Mouse (Mus musculus) lung, embryonic 14.5 days (tissue): Measurements from ENCODE around the gene Bzw1. TPM values are rescaled to one million over a fixed set of nuclear protein-coding genes. Genes with fewer than 3 reads are reported as not detected.

ENCODE experiments used
- ATAC-seq: fragments of 200-750 bp; cut with Nextera tagmentation; 2 replicates; pipeline ENCODE4 v1.8.0; 2017; ENCODE audit warnings: mild to moderate bottlenecking, moderate TSS enrichment, moderate library complexity; ENCODE audit not compliant: insufficient read depth
- DNase-seq: peaks from one replicate; pipeline ENCODE4 v3.0.0-alpha.2; 2015
- H3K27ac ChIP-seq: fragments of 300-500 bp; sonication (generic); 2 replicates; pipeline ENCODE4 v1.5.1; 2014; ENCODE audit warnings: low read depth, mild to moderate bottlenecking, moderate library complexity
- H3K27me3 ChIP-seq: fragments of 300-500 bp; sonication (generic); 2 replicates; pipeline ENCODE4 v1.6.1; 2014; ENCODE audit warnings: low read length, control low read depth; ENCODE audit not compliant: insufficient read depth
- H3K36me3 ChIP-seq: fragments of 300-500 bp; sonication (generic); 2 replicates; pipeline ENCODE4 v1.6.1; 2014; ENCODE audit warnings: control low read depth; ENCODE audit not compliant: insufficient read depth
- H3K4me1 ChIP-seq: fragments of 300-500 bp; sonication (generic); 2 replicates; pipeline ENCODE4 v1.6.1; 2014; ENCODE audit warnings: antibody characterized with exemption, control low read depth; ENCODE audit not compliant: insufficient read depth
- H3K4me2 ChIP-seq: fragments of 300-500 bp; sonication (generic); 2 replicates; pipeline ENCODE4 v1.6.1; 2014; ENCODE audit warnings: mild to moderate bottlenecking
- H3K4me3 ChIP-seq: fragments of 300-500 bp; sonication (generic); 2 replicates; pipeline ENCODE4 v1.5.1; 2014; ENCODE audit warnings: low read depth, low read length
- H3K9ac ChIP-seq: fragments of 300-500 bp; sonication (generic); 2 replicates; pipeline ENCODE4 v1.6.1; 2014
- H3K9me3 ChIP-seq: fragments of 300-500 bp; sonication (generic); 2 replicates; pipeline ENCODE4 v1.6.1; 2016; ENCODE audit warnings: low read depth, low read length, control low read depth
- CTCF ChIP-seq: IDR thresholded peaks from 2 replicates; pipeline ENCODE4 v1.5.1; 2016; ENCODE audit warnings: antibody characterized with exemption, low read depth
- WGBS: fragments of 180-500 bp; shearing (Covaris S2); extraction: QIAGEN DNeasy Blood & Tissue Kit; methylation state at CpG from one replicate; pipeline ENCODE4 v1.1.7; 2014; 5-methylcytosine and 5-hydroxymethylcytosine counted together
- polyA plus RNA-seq: library from polyadenylated mRNA; unstranded; fragments of >200 nt; fragmentation: Nextera tagmentation; extraction: Ambion mirVana; gene quantifications from 2 replicates; pipeline ENCODE4 v1.2.1, GENCODE M21; 2014

Gene Bzw1
- polyA plus RNA-seq, 1 experiment from 2014 or later = 406 TPM

- no peak for TF ChIP-seq CTCF
- Histone ChIP-seq H3K27ac (no peak overlapping the region), H3K9ac (no peak overlapping the region), H3K4me1 (no peaks in the 10 kb centered on the region), H3K4me2 (no peak overlapping the region), H3K27me3 (no peaks in the 10 kb centered on the region), H3K4me3 (no peak overlapping the region), H3K9me3 (no peaks in the 10 kb centered on the region), H3K36me3 (peaks cover 87% of the 10 kb centered on the region)
- WGBS = 86% methylated on average over 6 of the region's 6 CpGs
- ATAC-seq (no peak), DNase-seq (no peak)
Measured at GRCm38 (mm10) chr1:58454316-58454715, 61.6 kb downstream of the Bzw1 start.

Other genes with a start within 250 kb of the Bzw1 start
- 0.22 TPM in 1 of 2 replicates, not detected in the other for gene Aox4, start 182.5 kb upstream of the Bzw1 start, polyA plus RNA-seq
- 0.03 TPM in 1 of 2 replicates, not detected in the other for gene Aox2, start 114.6 kb upstream of the Bzw1 start, polyA plus RNA-seq
- 175 and 179 TPM in 2 replicates for gene Clk1, start 31.2 kb downstream of the Bzw1 start, polyA plus RNA-seq
- gene Nif3l1, start 52.3 kb downstream of the Bzw1 start, polyA plus RNA-seq = 53.0 and 53.8 TPM in 2 replicates
- gene Ppil3, start 52.6 kb downstream of the Bzw1 start, polyA plus RNA-seq = 51.1 and 61.5 TPM in 2 replicates
- gene Orc2, start 112.2 kb downstream of the Bzw1 start, polyA plus RNA-seq = 38.0 and 40.8 TPM in 2 replicates
- 7.2 and 8.8 TPM in 2 replicates for gene Fam126b, start 193.4 kb downstream of the Bzw1 start, polyA plus RNA-seq
- 159 and 176 TPM in 2 replicates for gene Ndufb3, start 193.5 kb downstream of the Bzw1 start, polyA plus RNA-seq